Mouse (Mus musculus) heart, embryonic 15.5 days (tissue): ENCODE data around the gene Gys2. TPM values are rescaled to one million over a fixed set of nuclear protein-coding genes. Genes with fewer than 3 reads are reported as not detected.
A peak's percentile ranks its signal among the peaks of the same experiment; 100 is the strongest.
"Not testable (repeated sequence)": the region's sequence is repeated elsewhere in the genome, so short reads cannot be mapped to it uniquely, and the experiment has no call there.

Experiments used
- ATAC-seq: fragments of 200-750 bp; cut with Nextera tagmentation; replicated peaks from 2 replicates; pipeline ENCODE4 v1.8.0; 2017; ENCODE audit warnings: low read depth, moderate TSS enrichment; ENCODE audit not compliant: insufficient number of reproducible peaks, insufficient read depth, low FRiP score
- H3K27ac ChIP-seq: fragments of 300-500 bp; sonication (generic); 2 replicates; pipeline ENCODE4 v1.5.1; 2015; ENCODE audit warnings: mild to moderate bottlenecking, inconsistent platforms
- H3K27me3 ChIP-seq: fragments of 300-500 bp; sonication (generic); 2 replicates; pipeline ENCODE4 v1.6.1; 2015; ENCODE audit warnings: inconsistent platforms
- H3K36me3 ChIP-seq: fragments of 300-500 bp; sonication (generic); 2 replicates; pipeline ENCODE4 v1.6.1; 2015; ENCODE audit warnings: mild to moderate bottlenecking, inconsistent platforms
- H3K4me1 ChIP-seq: fragments of 300-500 bp; sonication (generic); replicated peaks from 2 replicates; pipeline ENCODE4 v1.6.1; 2015; ENCODE audit warnings: inconsistent platforms
- H3K4me2 ChIP-seq: fragments of 300-500 bp; sonication (generic); 2 replicates; pipeline ENCODE4 v1.6.1; 2015; ENCODE audit warnings: inconsistent platforms, mild to moderate bottlenecking, moderate library complexity
- H3K4me3 ChIP-seq: fragments of 300-500 bp; sonication (generic); 2 replicates; pipeline ENCODE4 v1.5.1; 2015; ENCODE audit warnings: mild to moderate bottlenecking, inconsistent platforms
- H3K9ac ChIP-seq: fragments of 300-500 bp; sonication (generic); 2 replicates; pipeline ENCODE4 v1.6.1; 2015; ENCODE audit warnings: mild to moderate bottlenecking, inconsistent platforms
- H3K9me3 ChIP-seq: fragments of 300-500 bp; sonication (generic); replicated peaks from 2 replicates; pipeline ENCODE4 v1.6.1; 2016; ENCODE audit warnings: inconsistent platforms
- WGBS: fragments of 180-500 bp; shearing (Covaris S2); methylation state at CpG from one replicate; pipeline ENCODE4 v1.1.7; 2015; ENCODE audit warnings: mixed read lengths; 5-methylcytosine and 5-hydroxymethylcytosine counted together
- polyA plus RNA-seq: library from polyadenylated mRNA; unstranded; fragments of >200 nt; fragmentation: Nextera tagmentation; extraction: Ambion mirVana; gene quantifications from 2 replicates; pipeline ENCODE4 v1.2.1, GENCODE M21; 2015

The Gys2 gene
- polyA plus RNA-seq, 1 experiment from 2014 or later = not detected

GRCm38 (mm10) chr6:142503601-142504000 lies 30.7 kb upstream of the Gys2 start:
- Histone ChIP-seq H3K4me1 (peaks cover 26% of the 10 kb centered on the region), H3K4me2 (peak overlapping the region; percentile 53; the same call in 1 of the 2 replicates), H3K4me3 (0 out of 2 replicates have a peak overlapping the region, but pooled peaks have one; percentile 20), H3K9me3 (no peaks in the 10 kb centered on the region), H3K36me3 (peaks cover 30% of the 10 kb centered on the region), H3K9ac (no peak overlapping the region), H3K27ac (no peak overlapping the region), H3K27me3 (no peaks in the 10 kb centered on the region)
- 77% methylated on average over 8 of the region's 8 CpGs for WGBS
- no peak for ATAC-seq

DNA sequence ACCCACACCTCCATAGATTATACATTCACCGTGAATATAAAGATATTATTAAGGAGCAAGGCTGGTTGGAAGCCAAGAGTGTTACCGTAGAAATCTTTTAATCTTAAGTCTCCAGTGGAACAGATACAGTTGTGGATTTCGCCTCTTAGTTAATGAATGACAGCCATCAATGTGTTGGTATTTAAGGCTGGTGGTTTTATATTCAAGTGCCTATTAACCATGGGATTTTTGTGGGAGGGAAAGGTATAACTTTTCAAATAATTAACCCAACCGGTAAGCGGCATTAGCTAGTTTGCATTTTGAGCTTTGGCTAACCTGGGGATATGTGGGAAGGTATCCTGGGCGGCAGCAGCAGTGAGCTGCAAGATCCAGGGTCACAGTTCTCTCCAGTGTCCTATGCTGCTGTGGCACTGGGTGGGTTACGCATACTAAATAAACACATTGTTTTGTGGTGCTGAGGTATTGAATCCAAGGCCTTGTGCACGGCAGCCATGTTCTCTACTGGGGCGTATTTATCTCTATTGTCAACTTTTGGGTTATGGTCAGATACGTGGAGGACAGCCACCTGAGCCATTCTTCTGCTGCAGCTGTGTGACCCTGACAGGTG lies 29.7 kb upstream of the Gys2 start:
- Histone ChIP-seq H3K27me3 (no peaks in the 10 kb centered on the region), H3K9me3 (no peaks in the 10 kb centered on the region), H3K4me2 (no peak overlapping the region), H3K4me1 (peaks cover 19% of the 10 kb centered on the region), H3K4me3 (no peak overlapping the region), H3K9ac (no peak overlapping the region), H3K36me3 (peaks cover 40% of the 10 kb centered on the region), H3K27ac (no peak overlapping the region)
- ATAC-seq = no peak
- WGBS = 84% methylated on average over 10 of the region's 10 CpGs

GRCm38 (mm10) chr6:142490114-142490513 lies 17.2 kb upstream of the Gys2 start:
- not testable (repeated sequence) for H3K4me1 ChIP-seq, H3K27ac ChIP-seq, H3K9me3 ChIP-seq, H3K4me3 ChIP-seq, ATAC-seq, H3K27me3 ChIP-seq, H3K9ac ChIP-seq, H3K4me2 ChIP-seq
- 94% methylated on average over 6 of the region's 6 CpGs for WGBS
- peaks cover 71% of the 10 kb centered on the region for H3K36me3 ChIP-seq

DNA sequence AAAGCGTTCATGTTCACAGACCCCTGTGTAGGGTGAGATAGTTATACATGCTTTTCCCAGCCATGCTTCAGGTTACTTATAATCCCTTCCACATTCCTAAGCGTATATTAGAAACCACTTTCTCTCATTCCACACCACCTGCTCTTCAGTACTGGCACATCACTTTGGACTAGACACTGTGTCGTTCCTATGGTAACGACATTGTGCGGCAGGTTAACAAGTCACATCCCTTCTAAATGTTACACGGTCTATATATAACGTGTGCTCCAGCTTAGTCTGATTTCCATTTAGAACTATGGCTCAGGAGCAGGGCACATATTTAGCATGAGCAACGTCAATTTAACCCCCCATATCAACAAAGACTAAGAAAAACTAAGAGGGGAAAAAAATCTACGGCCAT lies 14.7 kb upstream of the Gys2 start:
- Histone ChIP-seq H3K4me3 (no peak overlapping the region), H3K36me3 (peaks cover 52% of the 10 kb centered on the region), H3K27ac (0 out of 2 replicates have a peak overlapping the region, but pooled peaks have one; percentile 4), H3K9ac (no peak overlapping the region), H3K9me3 (no peaks in the 10 kb centered on the region), H3K4me1 (peaks cover 17% of the 10 kb centered on the region), H3K27me3 (no peaks in the 10 kb centered on the region), H3K4me2 (no peak overlapping the region)
- ATAC-seq = no peak
- 85% methylated on average over 9 of the region's 9 CpGs for WGBS

DNA sequence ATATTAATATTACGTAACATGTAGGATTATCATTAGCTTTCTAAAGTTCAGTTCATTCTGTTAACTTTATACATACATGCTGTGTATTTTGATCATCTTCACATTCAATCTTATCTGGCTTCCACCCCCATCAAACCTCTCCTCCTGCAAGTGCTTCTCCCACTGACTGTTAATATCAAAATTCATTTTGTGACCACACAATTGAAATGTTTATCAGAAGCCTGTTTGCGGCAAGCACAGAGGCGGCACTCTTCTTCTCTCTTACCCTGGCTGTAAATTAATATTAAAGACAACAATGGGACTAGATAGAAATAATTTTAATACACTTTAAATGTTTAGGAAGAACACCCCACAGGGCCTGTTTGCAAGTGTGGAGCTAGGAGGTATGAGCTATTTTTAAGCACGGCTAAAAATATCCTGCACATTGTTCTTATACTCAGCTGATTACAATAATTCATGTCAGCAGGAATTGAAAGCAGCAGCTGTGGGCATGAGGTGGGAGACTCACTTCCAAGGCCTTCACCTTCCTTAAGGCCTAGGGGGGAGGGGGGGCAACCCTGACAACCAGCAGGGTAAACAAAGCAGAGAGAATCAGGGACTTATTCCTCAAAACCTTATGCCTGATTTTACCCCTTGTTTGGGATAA lies 12.7 kb upstream of the Gys2 start:
- Histone ChIP-seq H3K27me3 (no peaks in the 10 kb centered on the region), H3K4me1 (peaks cover 17% of the 10 kb centered on the region), H3K36me3 (peaks cover 37% of the 10 kb centered on the region), H3K4me3 (no peak overlapping the region), H3K9me3 (no peaks in the 10 kb centered on the region), H3K9ac (no peak overlapping the region), H3K4me2 (0 out of 2 replicates have a peak overlapping the region, but pooled peaks have one; percentile 14), H3K27ac (peak overlapping the region; percentile 65)
- peak; percentile 66 for ATAC-seq
- WGBS = 78% methylated on average over 4 of the region's 4 CpGs

DNA sequence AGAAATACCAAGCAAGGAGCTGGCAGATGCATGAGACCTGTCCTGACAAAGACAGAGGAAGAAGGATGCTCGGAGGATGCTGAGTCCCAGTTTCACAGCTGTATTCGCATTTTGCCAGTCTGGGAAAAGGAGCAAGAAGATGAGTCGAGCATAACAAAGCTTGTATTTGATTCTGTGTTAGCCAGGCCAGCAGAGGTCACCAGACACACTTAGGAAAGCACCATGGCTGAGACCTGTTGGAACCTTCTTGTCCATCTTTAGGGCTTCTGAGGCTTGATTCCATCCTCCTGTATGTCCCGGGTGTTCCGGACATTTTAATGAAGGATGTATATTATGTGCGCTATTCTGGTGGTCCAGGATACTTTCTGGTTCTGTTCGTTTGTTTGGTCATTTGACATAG lies 4.3 kb upstream of the Gys2 start:
- Histone ChIP-seq H3K36me3 (no peaks in the 10 kb centered on the region), H3K9ac (no peak overlapping the region), H3K27me3 (no peaks in the 10 kb centered on the region), H3K4me2 (no peak overlapping the region), H3K27ac (no peak overlapping the region), H3K4me1 (no peaks in the 10 kb centered on the region), H3K4me3 (no peak overlapping the region), H3K9me3 (no peaks in the 10 kb centered on the region)
- ATAC-seq = no peak
- WGBS = 74% methylated on average over 7 of the region's 7 CpGs

DNA sequence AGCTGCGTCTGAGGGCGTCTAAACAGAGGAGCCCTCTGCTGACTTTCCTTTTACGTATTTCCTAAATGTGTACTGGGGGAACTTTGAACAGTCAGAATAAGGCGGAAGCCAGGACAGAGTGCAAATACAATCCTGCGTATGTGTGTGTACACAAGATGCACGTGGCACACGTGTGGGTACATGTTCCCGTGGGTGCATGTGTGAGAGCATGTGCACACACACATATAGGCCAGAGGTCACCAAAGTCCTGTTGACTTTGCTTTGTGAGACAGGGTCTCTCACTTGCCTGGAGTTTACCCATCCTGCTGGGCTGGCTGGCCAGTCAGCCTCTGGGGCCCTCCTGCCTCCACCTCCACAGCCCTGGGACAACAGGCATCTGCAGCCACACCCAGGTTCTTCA lies 1.8 kb downstream of the Gys2 start:
- no peak overlapping the region for H3K4me2 ChIP-seq
- H3K27ac ChIP-seq = no peak overlapping the region
- no peaks in the 10 kb centered on the region for H3K36me3 ChIP-seq
- H3K4me1 ChIP-seq = no peaks in the 10 kb centered on the region
- H3K9ac ChIP-seq = no peak overlapping the region
- no peak for ATAC-seq
- no peaks in the 10 kb centered on the region for H3K9me3 ChIP-seq
- H3K27me3 ChIP-seq = no peaks in the 10 kb centered on the region
- 85% methylated on average over 8 of the region's 8 CpGs for WGBS
- no peak overlapping the region for H3K4me3 ChIP-seq

DNA sequence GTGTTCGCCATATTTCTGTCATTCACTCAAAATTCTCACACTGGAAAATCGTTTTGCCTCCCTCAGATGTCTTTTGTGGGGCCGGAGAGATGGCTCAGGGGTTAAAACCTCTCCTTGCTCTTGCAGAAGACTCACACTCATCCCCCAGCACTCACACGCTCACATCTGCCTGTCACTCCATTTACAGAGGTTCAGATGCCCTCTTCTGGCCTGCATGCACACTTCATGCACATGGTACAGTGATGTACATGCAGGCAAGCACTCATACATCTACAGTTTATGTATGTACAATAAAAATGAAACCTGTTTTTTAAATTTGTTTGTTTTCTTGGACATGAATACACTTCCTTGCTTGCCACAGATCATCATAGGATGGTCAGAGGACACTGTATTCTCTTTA lies 3.3 kb downstream of the Gys2 start:
- Histone ChIP-seq H3K4me3 (no peak overlapping the region), H3K27me3 (no peaks in the 10 kb centered on the region), H3K36me3 (no peaks in the 10 kb centered on the region), H3K4me1 (no peaks in the 10 kb centered on the region), H3K9me3 (no peaks in the 10 kb centered on the region), H3K27ac (no peak overlapping the region), H3K4me2 (no peak overlapping the region), H3K9ac (no peak overlapping the region)
- no peak for ATAC-seq
- WGBS = 44% methylated on average over 4 of the region's 4 CpGs

GRCm38 (mm10) chr6:142462194-142462593 lies 10.7 kb downstream of the Gys2 start:
- WGBS = 63% methylated on average over 6 of the region's 6 CpGs
- no peak overlapping the region for H3K4me3 ChIP-seq
- no peak overlapping the region for H3K9ac ChIP-seq
- no peaks in the 10 kb centered on the region for H3K36me3 ChIP-seq
- ATAC-seq = no peak
- no peaks in the 10 kb centered on the region for H3K27me3 ChIP-seq
- no peaks in the 10 kb centered on the region for H3K4me1 ChIP-seq
- H3K27ac ChIP-seq = no peak overlapping the region
- H3K4me2 ChIP-seq = no peak overlapping the region
- no peaks in the 10 kb centered on the region for H3K9me3 ChIP-seq

DNA sequence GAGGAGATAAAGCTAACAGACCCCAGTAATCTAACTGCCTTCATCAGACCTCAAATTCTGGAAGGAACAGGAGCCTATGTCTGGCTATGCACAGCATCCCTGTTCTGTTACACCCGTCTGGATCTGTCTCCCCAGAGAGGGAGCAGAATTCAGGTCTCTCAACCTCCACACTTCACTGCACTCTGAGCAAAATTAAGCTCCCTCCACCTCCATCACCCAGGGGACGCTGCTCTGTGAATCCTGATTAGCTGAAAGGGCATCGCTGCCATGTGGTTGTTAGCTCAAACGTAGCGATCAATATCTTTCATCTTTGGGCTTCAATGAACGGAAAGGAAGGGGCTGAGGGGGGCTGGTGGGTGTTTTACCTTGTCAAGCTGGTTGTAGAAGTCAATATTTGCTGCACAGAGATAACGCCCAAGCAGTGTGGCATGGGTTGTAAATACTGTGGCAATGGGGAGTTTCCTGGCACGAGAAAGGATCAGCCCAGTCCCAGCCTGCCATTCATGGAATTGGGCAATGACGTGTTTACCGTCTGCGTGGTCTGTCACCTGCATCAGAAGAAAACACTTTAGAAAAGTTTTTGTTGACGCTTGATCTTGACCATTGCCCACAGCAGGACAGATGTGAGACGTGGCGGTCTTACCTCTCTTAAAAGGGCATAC lies 13.8 kb downstream of the Gys2 start:
- WGBS = 74% methylated on average over 14 of the region's 14 CpGs
- Histone ChIP-seq H3K36me3 (no peaks in the 10 kb centered on the region), H3K27ac (no peak overlapping the region), H3K9ac (no peak overlapping the region), H3K4me2 (no peak overlapping the region), H3K27me3 (no peaks in the 10 kb centered on the region), H3K4me1 (no peaks in the 10 kb centered on the region), H3K9me3 (no peaks in the 10 kb centered on the region), H3K4me3 (no peak overlapping the region)
- ATAC-seq = no peak

DNA sequence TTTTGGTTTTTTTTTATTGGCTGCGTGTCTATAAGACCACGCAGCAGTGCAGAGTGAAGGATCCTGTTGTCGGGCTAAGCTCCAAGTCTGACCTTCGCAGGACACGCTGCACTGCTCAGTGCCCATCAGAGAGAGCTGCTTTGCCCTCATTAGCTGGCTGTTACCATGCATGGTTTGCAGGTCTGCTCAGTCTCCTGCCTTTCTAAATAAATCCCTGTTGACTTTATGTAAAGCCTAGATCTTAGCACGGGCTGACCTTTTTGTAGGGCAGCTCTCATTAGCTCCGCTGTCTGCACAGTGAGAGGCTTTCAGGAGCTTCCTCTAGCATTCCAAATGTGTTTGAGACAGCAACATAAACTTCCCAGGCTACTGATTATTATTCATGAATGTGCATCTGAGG lies 14.9 kb downstream of the Gys2 start:
- Histone ChIP-seq H3K4me2 (no peak overlapping the region), H3K27ac (no peak overlapping the region), H3K27me3 (no peaks in the 10 kb centered on the region), H3K9me3 (no peaks in the 10 kb centered on the region), H3K4me1 (no peaks in the 10 kb centered on the region), H3K36me3 (no peaks in the 10 kb centered on the region), H3K9ac (no peak overlapping the region), H3K4me3 (no peak overlapping the region)
- ATAC-seq = no peak
- 58% methylated on average over 7 of the region's 7 CpGs for WGBS
